Mouse (Mus musculus) hindbrain, embryonic 10.5 days (tissue): ENCODE data around the gene Rpa1. TPM values are rescaled to one million over a fixed set of nuclear protein-coding genes. Genes with fewer than 3 reads are reported as not detected.

ENCODE experiments used
- DNase-seq: peaks from one replicate; pipeline ENCODE4 v3.0.0-alpha.2; 2017; ENCODE audit warnings: low spot score
- H3K27ac ChIP-seq: fragments of 300-500 bp; sonication (generic); 2 replicates; pipeline ENCODE4 v1.5.1; 2016; ENCODE audit warnings: mild to moderate bottlenecking, moderate library complexity
- H3K27me3 ChIP-seq: fragments of 300-500 bp; sonication (generic); 2 replicates; pipeline ENCODE4 v1.6.1; 2016; ENCODE audit warnings: mild to moderate bottlenecking; ENCODE audit not compliant: poor library complexity, insufficient read depth, severe bottlenecking
- H3K36me3 ChIP-seq: fragments of 300-500 bp; sonication (generic); 2 replicates; pipeline ENCODE4 v1.6.1; 2016; ENCODE audit warnings: mild to moderate bottlenecking, moderate library complexity
- H3K4me1 ChIP-seq: fragments of 300-500 bp; sonication (generic); replicated peaks from 2 replicates; pipeline ENCODE4 v1.6.1; 2016; ENCODE audit warnings: mild to moderate bottlenecking
- H3K4me3 ChIP-seq: fragments of 300-500 bp; sonication (generic); 2 replicates; pipeline ENCODE4 v1.5.1; 2016; ENCODE audit warnings: mild to moderate bottlenecking, moderate library complexity
- H3K9me3 ChIP-seq: fragments of 300-500 bp; sonication (generic); 2 replicates; pipeline ENCODE4 v1.6.1; 2016; ENCODE audit warnings: mild to moderate bottlenecking, moderate library complexity
- WGBS: fragments of 180-500 bp; shearing (Covaris S2); methylation state at CpG from one replicate; pipeline ENCODE4 v1.1.7; 2016; 5-methylcytosine and 5-hydroxymethylcytosine counted together
- polyA plus RNA-seq: library from polyadenylated mRNA; unstranded; fragments of >200 nt; fragmentation: Nextera tagmentation; extraction: Ambion mirVana; gene quantifications from 2 replicates; pipeline ENCODE4 v1.2.1, GENCODE M21; 2016

Rpa1 gene
- polyA plus RNA-seq, 1 experiment from 2014 or later: 136 TPM

GRCm38 (mm10) chr11:75344163-75344562 is 4.0 kb downstream of the Rpa1 start:
- WGBS: 83% methylated on average over 2 of the region's 2 CpGs
- Histone ChIP-seq H3K4me3 (no peak overlapping the region), H3K36me3 (peaks cover 40% of the 10 kb centered on the region)

GRCm38 (mm10) chr11:75343096-75343495 is 5.0 kb downstream of the Rpa1 start:
- no peaks in the 10 kb centered on the region for H3K27me3 ChIP-seq
- no peak for DNase-seq
- 91% methylated on average over 2 of the region's 2 CpGs for WGBS
- peaks cover 17% of the 10 kb centered on the region for H3K4me1 ChIP-seq
- H3K27ac ChIP-seq: no peak overlapping the region
- no peaks in the 10 kb centered on the region for H3K9me3 ChIP-seq
- H3K36me3 ChIP-seq: peaks cover 50% of the 10 kb centered on the region
- H3K4me3 ChIP-seq: no peak overlapping the region

More at GRCm38 (mm10) chr11:75344163-75344562, 4.0 kb downstream of the Rpa1 start:
- peaks cover 26% of the 10 kb centered on the region for H3K4me1 ChIP-seq
- no peaks in the 10 kb centered on the region for H3K27me3 ChIP-seq
- no peak for DNase-seq
- H3K9me3 ChIP-seq: no peaks in the 10 kb centered on the region
- H3K27ac ChIP-seq: no peak overlapping the region

GRCm38 (mm10) chr11:75340698-75341345 is 7.3 kb downstream of the Rpa1 start:
- Histone ChIP-seq H3K27ac (no peak overlapping the region), H3K4me1 (no peaks in the 10 kb centered on the region), H3K9me3 (no peaks in the 10 kb centered on the region), H3K27me3 (no peaks in the 10 kb centered on the region), H3K4me3 (no peak overlapping the region), H3K36me3 (peaks cover 72% of the 10 kb centered on the region)
- no peak for DNase-seq
- 88% methylated on average over 12 of the region's 12 CpGs for WGBS

- Histone ChIP-seq H3K9me3 (no peaks in the 10 kb centered on the region), H3K4me1 (no peaks in the 10 kb centered on the region), H3K4me3 (no peak overlapping the region), H3K27me3 (no peaks in the 10 kb centered on the region), H3K27ac (no peak overlapping the region), H3K36me3 (peaks cover 75% of the 10 kb centered on the region)
- DNase-seq: no peak
- 97% methylated on average over 14 of the region's 14 CpGs for WGBS
Observed at GRCm38 (mm10) chr11:75340076-75340475, 8.0 kb downstream of the Rpa1 start.

GRCm38 (mm10) chr11:75337246-75337645 is 10.9 kb downstream of the Rpa1 start:
- Histone ChIP-seq H3K27me3 (no peaks in the 10 kb centered on the region), H3K4me1 (no peaks in the 10 kb centered on the region), H3K4me3 (no peak overlapping the region), H3K36me3 (peaks cover 87% of the 10 kb centered on the region), H3K9me3 (no peaks in the 10 kb centered on the region), H3K27ac (no peak overlapping the region)
- WGBS: 92% methylated on average over 7 of the region's 7 CpGs
- no peak for DNase-seq

- H3K9me3 ChIP-seq: no peaks in the 10 kb centered on the region
- 88% methylated on average over 8 of the region's 8 CpGs for WGBS
- H3K4me1 ChIP-seq: no peaks in the 10 kb centered on the region
- peaks cover 87% of the 10 kb centered on the region for H3K36me3 ChIP-seq
- H3K27ac ChIP-seq: no peak overlapping the region
- no peak overlapping the region for H3K4me3 ChIP-seq
- H3K27me3 ChIP-seq: no peaks in the 10 kb centered on the region
- no peak for DNase-seq
Observed at GRCm38 (mm10) chr11:75336676-75337075, 11.4 kb downstream of the Rpa1 start.

GRCm38 (mm10) chr11:75325969-75326311 is 22.2 kb downstream of the Rpa1 start:
- H3K36me3 ChIP-seq: peaks cover 64% of the 10 kb centered on the region
- no peak for DNase-seq
- H3K4me1 ChIP-seq: 0 out of 2 replicates have a peak, but pooled peaks cover 6% of the 10 kb centered on the region
- no peaks in the 10 kb centered on the region for H3K9me3 ChIP-seq
- no peaks in the 10 kb centered on the region for H3K27me3 ChIP-seq
- WGBS: 91% methylated on average over 7 of the region's 7 CpGs
- H3K4me3 ChIP-seq: no peak overlapping the region
- H3K27ac ChIP-seq: no peak overlapping the region

- 90% methylated on average over 16 of the region's 16 CpGs for WGBS
- H3K9me3 ChIP-seq: no peaks in the 10 kb centered on the region
- peaks cover 62% of the 10 kb centered on the region for H3K36me3 ChIP-seq
Observed at GRCm38 (mm10) chr11:75325116-75325968, 22.8 kb downstream of the Rpa1 start.

GRCm38 (mm10) chr11:75324433-75324832 is 23.7 kb downstream of the Rpa1 start:
- 94% methylated on average over 2 of the region's 2 CpGs for WGBS
- Histone ChIP-seq H3K4me1 (0 out of 2 replicates have a peak, but pooled peaks cover 7% of the 10 kb centered on the region), H3K36me3 (peaks cover 56% of the 10 kb centered on the region)

More at GRCm38 (mm10) chr11:75325116-75325968, 22.8 kb downstream of the Rpa1 start:
- Histone ChIP-seq H3K4me3 (no peak overlapping the region), H3K4me1 (0 out of 2 replicates have a peak, but pooled peaks cover 6% of the 10 kb centered on the region), H3K27me3 (no peaks in the 10 kb centered on the region), H3K27ac (no peak overlapping the region)
- DNase-seq: no peak

GRCm38 (mm10) chr11:75323326-75323737 is 24.8 kb downstream of the Rpa1 start:
- Histone ChIP-seq H3K27me3 (no peaks in the 10 kb centered on the region), H3K4me1 (0 out of 2 replicates have a peak, but pooled peaks cover 14% of the 10 kb centered on the region), H3K4me3 (no peak overlapping the region), H3K9me3 (no peaks in the 10 kb centered on the region), H3K27ac (no peak overlapping the region), H3K36me3 (peaks cover 52% of the 10 kb centered on the region)
- 83% methylated on average over 8 of the region's 8 CpGs for WGBS
- no peak for DNase-seq

More at GRCm38 (mm10) chr11:75324433-75324832, 23.7 kb downstream of the Rpa1 start:
- no peaks in the 10 kb centered on the region for H3K9me3 ChIP-seq
- H3K27me3 ChIP-seq: no peaks in the 10 kb centered on the region
- H3K27ac ChIP-seq: no peak overlapping the region
- H3K4me3 ChIP-seq: no peak overlapping the region
- DNase-seq: no peak

GRCm38 (mm10) chr11:75319246-75319645 is 28.9 kb downstream of the Rpa1 start:
- H3K27ac ChIP-seq: no peak overlapping the region
- H3K9me3 ChIP-seq: no peaks in the 10 kb centered on the region
- H3K27me3 ChIP-seq: no peaks in the 10 kb centered on the region
- WGBS: 80% methylated on average over 5 of the region's 5 CpGs
- H3K4me1 ChIP-seq: 0 out of 2 replicates have a peak, but pooled peaks cover 14% of the 10 kb centered on the region
- no peak for DNase-seq
- H3K4me3 ChIP-seq: no peak overlapping the region
- peaks cover 55% of the 10 kb centered on the region for H3K36me3 ChIP-seq

- Histone ChIP-seq H3K4me1 (0 out of 2 replicates have a peak, but pooled peaks cover 14% of the 10 kb centered on the region), H3K27ac (no peak overlapping the region), H3K9me3 (no peaks in the 10 kb centered on the region), H3K27me3 (no peaks in the 10 kb centered on the region), H3K36me3 (peaks cover 58% of the 10 kb centered on the region), H3K4me3 (no peak overlapping the region)
- WGBS: 76% methylated on average over 14 of the region's 14 CpGs
- DNase-seq: no peak
Observed at GRCm38 (mm10) chr11:75318351-75319221, 29.5 kb downstream of the Rpa1 start.
